Mouse (Mus musculus) stomach, embryonic 16.5 days (tissue): ENCODE results near the gene Cblb. TPM values are rescaled to one million over a fixed set of nuclear protein-coding genes. Genes with fewer than 3 reads are reported as not detected.

ENCODE experiments used
- ATAC-seq: fragments of 200-750 bp; cut with Nextera tagmentation; 2 replicates; pipeline ENCODE4 v1.8.0; 2017; ENCODE audit warnings: moderate number of reproducible peaks, moderate TSS enrichment; ENCODE audit not compliant: insufficient read depth, low FRiP score
- H3K27ac ChIP-seq: fragments of 300-500 bp; sonication (generic); 2 replicates; pipeline ENCODE4 v1.5.1; 2014; ENCODE audit warnings: low read length
- H3K27me3 ChIP-seq: fragments of 300-500 bp; sonication (generic); 2 replicates; pipeline ENCODE4 v1.6.1; 2014; ENCODE audit warnings: low read length, control low read depth, mixed read lengths; ENCODE audit not compliant: control insufficient read depth, insufficient read depth
- H3K36me3 ChIP-seq: fragments of 300-500 bp; sonication (generic); 2 replicates; pipeline ENCODE4 v1.6.1; 2014; ENCODE audit warnings: low read length; ENCODE audit not compliant: control insufficient read depth, insufficient read depth
- H3K4me1 ChIP-seq: fragments of 300-500 bp; sonication (generic); 2 replicates; pipeline ENCODE4 v1.6.1; 2014; ENCODE audit warnings: low read length, control low read depth, mixed read lengths; ENCODE audit not compliant: control insufficient read depth, insufficient read depth
- H3K4me2 ChIP-seq: fragments of 300-500 bp; sonication (generic); 2 replicates; pipeline ENCODE4 v1.6.1; 2014; ENCODE audit warnings: low read depth, low read length, mixed read lengths
- H3K4me3 ChIP-seq: fragments of 300-500 bp; sonication (generic); replicated peaks from 2 replicates; pipeline ENCODE4 v1.5.1; 2014; ENCODE audit warnings: mild to moderate bottlenecking, low read length
- H3K9ac ChIP-seq: fragments of 300-500 bp; sonication (generic); 2 replicates; pipeline ENCODE4 v1.6.1; 2014; ENCODE audit warnings: low read length
- H3K9me3 ChIP-seq: fragments of 300-500 bp; sonication (generic); replicated peaks from 2 replicates; pipeline ENCODE4 v1.6.1; 2016; ENCODE audit warnings: low read length, control low read depth; ENCODE audit not compliant: control insufficient read depth
- WGBS: fragments of 180-500 bp; shearing (Covaris S2); extraction: QIAGEN DNeasy Blood & Tissue Kit; methylation state at CpG from one replicate; pipeline ENCODE4 v1.1.7; 2014; 5-methylcytosine and 5-hydroxymethylcytosine counted together
- polyA plus RNA-seq: library from polyadenylated mRNA; unstranded; fragments of >200 nt; fragmentation: Nextera tagmentation; extraction: Ambion mirVana; gene quantifications from 2 replicates; pipeline ENCODE4 v1.2.1, GENCODE M21; 2015

Gene Cblb
- polyA plus RNA-seq, 1 experiment from 2014 or later: 11.7 TPM

- Histone ChIP-seq H3K4me1 (peaks cover 7% of the 10 kb centered on the region; the same call in 1 of the 2 replicates), H3K36me3 (no peaks in the 10 kb centered on the region), H3K27ac (no peak overlapping the region), H3K9me3 (no peaks in the 10 kb centered on the region), H3K4me3 (no peak overlapping the region), H3K9ac (no peak overlapping the region), H3K4me2 (no peak overlapping the region), H3K27me3 (no peaks in the 10 kb centered on the region)
- WGBS: 41% methylated on average over 6 of the region's 6 CpGs
- 0 out of 2 replicates have a peak, but pooled peaks have one; percentile 29 for ATAC-seq
Observed at GRCm38 (mm10) chr16:52071766-52072209, 40.8 kb downstream of the Cblb start.

GRCm38 (mm10) chr16:52076652-52077051 lies 45.6 kb downstream of the Cblb start:
- Histone ChIP-seq H3K36me3 (no peaks in the 10 kb centered on the region), H3K27me3 (no peaks in the 10 kb centered on the region), H3K27ac (no peak overlapping the region), H3K9ac (no peak overlapping the region), H3K9me3 (no peaks in the 10 kb centered on the region), H3K4me2 (no peak overlapping the region), H3K4me1 (peaks cover 23% of the 10 kb centered on the region), H3K4me3 (no peak overlapping the region)
- ATAC-seq: no peak
- 88% methylated on average over 7 of the region's 7 CpGs for WGBS

- Histone ChIP-seq H3K9me3 (no peaks in the 10 kb centered on the region), H3K27me3 (no peaks in the 10 kb centered on the region), H3K36me3 (no peaks in the 10 kb centered on the region), H3K4me1 (peaks cover 18% of the 10 kb centered on the region), H3K9ac (no peak overlapping the region), H3K4me2 (no peak overlapping the region), H3K27ac (no peak overlapping the region), H3K4me3 (no peak overlapping the region)
- 69% methylated on average over 4 of the region's 4 CpGs for WGBS
- ATAC-seq: no peak
Observed at GRCm38 (mm10) chr16:52077901-52078300, 46.9 kb downstream of the Cblb start.

GRCm38 (mm10) chr16:52078758-52079474 lies 47.9 kb downstream of the Cblb start:
- Histone ChIP-seq H3K4me2 (no peak overlapping the region), H3K9me3 (no peaks in the 10 kb centered on the region), H3K27ac (no peak overlapping the region)

GRCm38 (mm10) chr16:52079475-52079823 lies 48.4 kb downstream of the Cblb start:
- Histone ChIP-seq H3K9me3 (no peaks in the 10 kb centered on the region), H3K4me3 (no peak overlapping the region), H3K27me3 (no peaks in the 10 kb centered on the region), H3K4me2 (no peak overlapping the region), H3K27ac (no peak overlapping the region), H3K9ac (no peak overlapping the region), H3K4me1 (peaks cover 18% of the 10 kb centered on the region), H3K36me3 (no peaks in the 10 kb centered on the region)
- 69% methylated on average over 8 of the region's 8 CpGs for WGBS
- ATAC-seq: no peak; the same call in 1 of the 2 replicates

More at GRCm38 (mm10) chr16:52078758-52079474, 47.9 kb downstream of the Cblb start:
- no peaks in the 10 kb centered on the region for H3K27me3 ChIP-seq
- whole genome bisulfite sequencing: 42% methylated on average over 9 of the region's 9 CpGs
- no peak overlapping the region for H3K9ac ChIP-seq
- peak; percentile 73; the same call in 1 of the 2 replicates for ATAC-seq
- H3K4me3 ChIP-seq: no peak overlapping the region
- no peaks in the 10 kb centered on the region for H3K36me3 ChIP-seq
- peaks cover 18% of the 10 kb centered on the region for H3K4me1 ChIP-seq

GRCm38 (mm10) chr16:52080619-52081395 lies 49.8 kb downstream of the Cblb start:
- Histone ChIP-seq H3K4me2 (no peak overlapping the region), H3K27me3 (no peaks in the 10 kb centered on the region), H3K36me3 (no peaks in the 10 kb centered on the region), H3K4me1 (peaks cover 18% of the 10 kb centered on the region), H3K9me3 (no peaks in the 10 kb centered on the region), H3K4me3 (no peak overlapping the region), H3K27ac (no peak overlapping the region), H3K9ac (no peak overlapping the region)
- ATAC-seq: no peak
- WGBS: 68% methylated on average over 11 of the region's 11 CpGs

GRCm38 (mm10) chr16:52081756-52082155 lies 50.7 kb downstream of the Cblb start:
- Histone ChIP-seq H3K4me2 (no peak overlapping the region), H3K9me3 (no peaks in the 10 kb centered on the region), H3K36me3 (no peaks in the 10 kb centered on the region), H3K4me3 (no peak overlapping the region), H3K27ac (no peak overlapping the region), H3K4me1 (peaks cover 18% of the 10 kb centered on the region), H3K9ac (no peak overlapping the region), H3K27me3 (no peaks in the 10 kb centered on the region)
- ATAC-seq: no peak
- 39% methylated on average over 3 of the region's 3 CpGs for WGBS

DNA sequence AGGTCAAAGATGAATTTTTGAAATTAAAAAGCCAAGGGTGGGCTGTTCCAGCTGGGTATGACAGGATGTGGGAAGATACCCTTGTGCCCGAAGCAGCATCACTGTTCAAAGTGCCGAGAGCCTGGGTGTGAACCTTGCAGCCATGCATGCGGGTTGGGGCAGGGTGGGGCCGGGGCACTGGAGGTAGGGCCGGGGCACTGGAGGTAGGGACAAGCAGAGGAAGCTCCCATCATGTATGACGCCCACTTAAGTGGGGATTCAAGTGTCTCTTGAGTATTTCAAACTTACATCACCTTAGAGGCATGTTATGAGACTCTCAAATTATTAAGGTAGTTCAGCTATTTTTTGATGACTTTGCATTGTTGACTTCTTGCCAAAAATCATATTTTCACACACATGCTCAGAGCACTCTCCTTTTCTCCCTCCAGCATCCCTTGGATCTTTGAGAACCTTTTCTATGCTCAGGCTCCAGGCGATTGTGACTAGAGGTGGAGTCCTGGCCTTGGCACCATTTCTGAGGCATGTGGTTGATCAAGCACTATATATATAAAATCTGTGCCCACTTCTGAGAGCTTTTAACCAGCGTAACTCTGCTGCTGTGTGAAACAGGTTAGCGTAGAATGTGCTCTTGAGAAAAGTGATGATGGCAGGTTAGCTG lies 55.9 kb downstream of the Cblb start:
- Histone ChIP-seq H3K9me3 (no peaks in the 10 kb centered on the region), H3K4me3 (no peak overlapping the region), H3K36me3 (no peaks in the 10 kb centered on the region), H3K27ac (no peak overlapping the region), H3K9ac (no peak overlapping the region), H3K4me2 (no peak overlapping the region), H3K27me3 (no peaks in the 10 kb centered on the region), H3K4me1 (no peaks in the 10 kb centered on the region)
- 85% methylated on average over 9 of the region's 9 CpGs for WGBS
- ATAC-seq: no peak

DNA sequence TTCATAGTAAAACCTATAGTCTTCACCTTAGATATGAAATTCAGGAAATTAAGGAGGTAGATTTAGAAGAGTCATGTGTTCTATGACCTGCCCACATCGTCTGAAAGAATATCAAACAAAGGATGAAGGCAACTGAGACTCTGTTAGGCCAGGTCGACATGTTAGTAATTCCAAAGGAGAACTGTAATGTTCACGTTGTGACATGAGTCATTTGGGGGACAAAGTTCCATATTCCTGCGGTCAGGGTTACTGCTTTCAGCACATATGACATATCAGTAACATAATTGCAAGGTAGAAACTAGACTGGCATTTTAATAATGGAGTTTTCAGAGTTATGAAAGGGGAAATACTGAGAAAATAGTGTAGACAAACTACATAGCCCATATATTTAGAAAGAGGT lies 58.3 kb downstream of the Cblb start:
- Histone ChIP-seq H3K27ac (no peak overlapping the region), H3K9ac (no peak overlapping the region), H3K4me1 (peaks cover 8% of the 10 kb centered on the region; the same call in 1 of the 2 replicates), H3K9me3 (no peaks in the 10 kb centered on the region), H3K4me2 (no peak overlapping the region), H3K4me3 (no peak overlapping the region), H3K36me3 (no peaks in the 10 kb centered on the region), H3K27me3 (no peaks in the 10 kb centered on the region)
- 64% methylated on average over 4 of the region's 4 CpGs for WGBS
- ATAC-seq: no peak
